Mouse (Mus musculus) gastrocnemius, postnatal 25 days (tissue): Measurements from ENCODE around the gene Ift43. TPM values are rescaled to one million over a fixed set of nuclear protein-coding genes. Genes with fewer than 3 reads are reported as not detected.

Experiments used
- DNase-seq: peaks from one replicate; pipeline ENCODE4 v3.0.0; 2022
- total RNA-seq, 2 experiments: library from RNA; stranded (reverse); gene quantifications; 1 replicate in 1 of 2; 2 replicates in 1 of 2; pipeline ENCODE4 v1.2.3; 2021

The Ift43 gene
- total RNA-seq, 2 experiments from 2014 or later: 7.8 to 9.5 TPM

- no peak for DNase-seq
Measured at GRCm38 (mm10) chr12:86129005-86129404, 46.7 kb downstream of the Ift43 start.

GRCm38 (mm10) chr12:86129696-86130095 lies 47.4 kb downstream of the Ift43 start:
- no peak for DNase-seq

DNA sequence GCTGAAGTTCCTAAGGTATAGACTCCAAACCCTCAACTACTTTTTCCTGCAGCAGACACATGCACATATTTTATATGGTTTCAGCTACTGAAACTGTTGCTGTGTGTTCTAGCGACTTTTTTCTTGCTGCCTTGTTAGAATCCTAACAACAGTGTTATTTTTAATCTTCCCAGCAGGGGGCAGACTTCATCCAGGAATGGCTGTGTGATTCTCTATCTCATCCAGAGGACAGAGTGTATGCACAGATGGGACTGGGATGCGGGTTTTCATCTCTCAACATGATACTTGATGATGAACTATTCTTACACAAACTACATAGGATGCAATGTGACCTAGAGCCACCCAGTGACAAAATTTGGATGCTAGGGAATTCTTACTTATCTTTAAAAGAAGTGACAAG lies 50.5 kb downstream of the Ift43 start:
- DNase-seq: no peak

- DNase-seq: no peak
Measured at GRCm38 (mm10) chr12:86135691-86136090, 53.4 kb downstream of the Ift43 start.

GRCm38 (mm10) chr12:86138696-86139095 lies 56.4 kb downstream of the Ift43 start:
- no peak for DNase-seq

DNA sequence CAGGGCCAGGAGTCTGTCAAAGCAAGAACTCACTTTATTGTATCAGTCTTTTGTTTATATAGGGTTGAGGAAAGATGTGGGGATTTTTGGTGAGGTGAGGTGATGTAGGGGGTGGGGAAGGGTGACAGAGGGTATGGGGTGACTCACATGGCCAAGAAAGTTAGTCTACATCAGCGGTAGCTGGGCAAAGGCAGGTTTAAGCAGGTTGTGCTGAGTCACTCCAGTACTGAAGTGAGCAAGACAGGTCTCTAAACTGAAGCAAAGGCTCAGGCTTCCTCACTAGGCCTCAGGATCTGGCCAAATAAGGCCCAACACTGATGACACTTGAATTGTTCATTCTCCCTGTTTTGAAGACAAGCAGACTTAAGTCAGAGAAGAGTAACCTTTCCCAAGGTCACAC lies 60.0 kb downstream of the Ift43 start:
- DNase-seq: no peak

DNA sequence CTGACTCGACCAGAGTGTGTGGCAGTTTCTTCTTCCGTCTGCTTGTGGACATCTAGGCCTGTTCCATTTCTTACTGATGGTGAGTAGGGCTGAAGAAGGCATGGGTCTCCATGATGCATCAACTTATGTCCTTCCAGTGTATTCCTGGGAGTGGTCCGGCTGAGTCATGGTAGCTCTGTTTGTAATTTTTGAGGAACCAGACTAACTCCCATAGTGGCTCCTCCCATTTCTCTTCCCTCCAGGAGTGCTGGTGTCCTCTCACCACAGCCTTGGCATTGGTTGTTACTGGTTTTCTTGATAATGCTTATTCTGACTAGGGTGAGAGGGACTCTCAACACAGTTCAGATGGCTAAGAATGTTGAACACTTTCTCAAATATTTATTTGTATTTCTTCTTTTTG lies 63.9 kb downstream of the Ift43 start:
- DNase-seq: no peak

- no peak for DNase-seq
Measured at GRCm38 (mm10) chr12:86148271-86148670, 65.9 kb downstream of the Ift43 start.

DNA sequence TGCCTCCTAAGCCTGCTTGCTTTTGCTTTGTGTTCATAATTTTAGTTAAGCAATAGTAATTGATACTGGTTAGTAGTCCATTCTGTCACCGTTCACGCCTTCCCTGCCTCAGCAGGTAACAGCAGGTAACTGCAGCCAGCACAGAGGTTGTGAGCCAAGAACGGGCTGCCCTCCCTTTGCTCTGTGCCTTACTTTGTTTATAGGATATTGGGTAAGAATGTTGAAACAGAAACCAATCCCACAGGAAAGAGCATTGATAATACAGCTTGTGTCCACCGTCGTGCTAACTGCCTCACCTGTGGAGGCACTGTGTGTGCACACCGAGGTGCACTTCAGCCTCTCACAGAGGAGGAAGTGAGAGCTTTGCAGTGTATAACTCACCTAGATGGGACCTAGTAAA lies 66.7 kb downstream of the Ift43 start:
- DNase-seq: no peak

DNA sequence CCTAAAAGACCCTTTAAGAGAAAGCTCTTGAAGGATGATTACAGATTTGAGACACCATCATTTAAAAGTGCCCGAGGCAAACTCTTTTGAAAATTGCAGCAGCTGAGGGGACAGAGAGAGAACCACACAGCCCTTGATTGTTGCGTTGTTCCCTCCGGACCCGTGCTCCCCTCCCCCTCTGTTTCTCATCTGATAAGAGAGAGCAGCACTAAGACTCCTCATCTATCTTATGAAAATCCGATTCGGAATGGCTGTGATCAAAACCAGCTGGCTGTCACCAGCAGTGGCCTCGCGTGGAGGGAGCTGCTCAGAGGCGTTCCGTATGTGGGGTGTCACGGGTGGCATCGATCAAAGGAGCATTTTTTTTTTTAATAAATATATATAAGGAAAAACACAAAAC lies 69.6 kb downstream of the Ift43 start:
- DNase-seq: no peak

DNA sequence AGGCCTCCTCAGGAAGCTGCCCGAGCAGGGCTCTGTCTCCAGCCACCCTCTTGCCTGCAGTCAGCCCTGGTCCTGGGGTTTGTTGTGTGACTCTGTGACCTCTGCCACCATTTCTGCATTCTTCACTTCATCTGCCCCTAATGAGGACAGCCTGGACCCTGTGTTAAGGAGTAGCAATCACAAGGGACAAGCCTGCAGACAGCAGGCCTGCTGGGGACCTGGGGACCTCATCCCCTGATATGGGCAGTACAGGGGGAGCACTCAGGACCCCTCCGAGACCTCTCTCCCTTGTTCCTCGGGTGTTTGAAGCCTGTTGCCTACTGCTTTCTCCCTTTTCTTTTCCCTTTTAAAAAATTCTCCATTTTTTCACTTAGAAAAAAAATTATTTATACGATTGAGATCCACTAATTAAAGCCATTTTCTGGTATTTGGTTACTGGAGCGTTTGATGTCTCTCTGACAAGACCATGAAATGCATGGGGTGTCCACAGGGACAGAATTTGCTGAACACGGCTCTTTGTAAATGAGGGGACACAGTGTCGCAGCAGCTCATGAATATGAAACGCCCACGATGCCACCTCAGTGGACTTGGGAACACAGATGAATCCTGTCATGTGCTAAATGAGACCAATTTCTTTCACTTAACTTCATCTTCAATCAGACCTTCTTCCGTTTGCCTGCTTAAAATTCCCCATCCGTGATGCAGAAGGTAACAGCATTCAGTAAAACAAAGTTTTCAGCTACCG lies 71.0 kb downstream of the Ift43 start:
- DNase-seq: no peak

GRCm38 (mm10) chr12:86155176-86155575 lies 72.8 kb downstream of the Ift43 start:
- no peak for DNase-seq

DNA sequence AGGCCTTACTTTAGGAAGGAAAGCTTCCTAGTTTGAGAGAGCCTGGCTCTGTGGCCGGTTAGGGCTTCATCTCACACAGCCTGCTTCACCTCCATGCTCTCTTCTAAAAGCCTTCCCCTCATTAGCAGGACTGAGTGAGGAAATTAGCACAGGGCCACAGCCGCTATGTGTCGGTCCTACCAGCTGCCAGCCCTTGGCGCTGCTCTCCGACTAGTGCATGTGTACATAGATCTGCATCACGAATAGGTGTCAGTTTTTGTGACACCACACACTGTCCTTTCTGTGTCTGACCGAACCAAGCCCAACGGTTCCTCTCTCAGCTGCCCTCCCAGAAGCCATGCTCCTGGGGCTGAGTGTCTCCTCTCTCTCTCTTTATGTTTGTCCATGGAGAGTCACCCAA lies 74.8 kb downstream of the Ift43 start:
- DNase-seq: no peak

GRCm38 (mm10) chr12:86157894-86158444 lies 75.6 kb downstream of the Ift43 start:
- peak; percentile 14 for DNase-seq

DNA sequence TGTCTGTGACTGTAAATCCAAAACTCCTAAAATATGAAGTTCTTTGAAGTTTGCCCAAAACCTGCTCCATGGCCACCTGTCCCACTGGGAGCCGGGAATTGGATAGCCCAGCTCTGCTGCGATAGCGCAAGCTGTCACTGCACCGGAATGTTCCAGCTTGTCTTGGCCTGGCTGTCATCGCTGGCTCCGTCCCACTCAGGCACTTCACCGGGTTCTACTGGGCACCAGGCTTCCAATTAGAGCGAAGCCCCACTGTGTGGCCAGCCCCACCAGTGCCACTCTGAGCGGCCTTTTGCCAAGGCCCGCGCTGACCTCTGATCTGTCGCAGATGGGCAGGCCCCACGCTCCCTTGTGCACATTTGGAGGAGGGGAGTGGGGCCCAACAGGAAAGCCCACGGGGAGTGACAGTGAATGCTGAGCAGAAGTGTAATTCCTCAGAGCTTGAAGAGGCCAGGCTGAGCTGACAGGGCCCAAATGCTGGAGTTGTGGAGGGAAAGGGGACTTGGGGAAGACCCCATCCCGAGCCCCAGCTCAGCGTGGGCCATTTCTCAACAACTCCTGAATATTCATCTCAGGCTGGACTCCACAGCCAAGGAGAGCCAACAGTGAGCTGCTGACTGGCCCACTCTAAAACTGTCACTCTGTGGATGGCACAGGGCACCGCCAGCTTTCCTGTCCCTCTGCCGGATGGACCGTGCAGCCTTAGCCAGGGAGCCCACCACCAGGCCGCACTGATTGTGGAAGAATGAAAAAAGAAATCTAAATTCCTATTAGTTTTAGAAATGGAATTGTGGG lies 76.5 kb downstream of the Ift43 start:
- peak; percentile 73 for DNase-seq

DNA sequence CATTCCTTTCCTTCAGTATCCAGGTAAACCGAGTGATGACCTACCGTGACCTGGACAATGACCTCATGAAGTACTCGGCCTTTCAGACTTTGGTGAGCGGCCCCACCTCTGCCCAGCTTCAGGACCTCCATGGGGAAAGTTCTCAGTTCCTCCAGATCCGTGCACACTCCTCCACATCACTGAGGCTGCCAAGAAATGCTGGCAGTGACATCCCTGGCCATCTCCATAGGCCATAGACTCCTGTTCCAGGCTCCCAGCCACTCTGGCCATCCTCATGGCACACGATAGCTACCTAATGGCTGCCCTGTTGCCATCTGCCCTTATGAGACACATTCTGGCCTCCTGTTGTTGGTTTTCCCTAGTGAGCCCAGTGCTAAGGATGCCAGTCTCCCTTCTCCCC lies 79.1 kb downstream of the Ift43 start:
- no peak for DNase-seq

DNA sequence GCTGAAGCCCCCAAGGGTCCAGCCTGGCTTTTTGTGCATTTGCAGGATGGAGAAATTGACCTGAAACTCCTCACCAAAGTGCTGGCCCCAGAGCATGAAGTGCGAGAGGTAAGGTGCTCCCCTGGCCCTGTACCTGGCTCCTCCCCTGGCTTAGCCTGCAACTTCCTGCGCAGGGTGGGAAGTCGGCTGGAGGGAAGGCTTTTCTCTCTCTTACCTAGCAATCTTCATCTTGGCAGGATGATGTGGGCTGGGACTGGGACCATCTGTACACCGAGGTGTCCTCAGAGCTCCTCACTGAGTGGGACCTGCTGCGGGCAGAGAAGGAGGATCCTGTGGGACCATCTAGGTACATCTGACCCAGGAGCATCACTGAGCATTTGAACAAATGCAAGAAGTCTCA lies 79.6 kb downstream of the Ift43 start:
- DNase-seq: no peak

DNA sequence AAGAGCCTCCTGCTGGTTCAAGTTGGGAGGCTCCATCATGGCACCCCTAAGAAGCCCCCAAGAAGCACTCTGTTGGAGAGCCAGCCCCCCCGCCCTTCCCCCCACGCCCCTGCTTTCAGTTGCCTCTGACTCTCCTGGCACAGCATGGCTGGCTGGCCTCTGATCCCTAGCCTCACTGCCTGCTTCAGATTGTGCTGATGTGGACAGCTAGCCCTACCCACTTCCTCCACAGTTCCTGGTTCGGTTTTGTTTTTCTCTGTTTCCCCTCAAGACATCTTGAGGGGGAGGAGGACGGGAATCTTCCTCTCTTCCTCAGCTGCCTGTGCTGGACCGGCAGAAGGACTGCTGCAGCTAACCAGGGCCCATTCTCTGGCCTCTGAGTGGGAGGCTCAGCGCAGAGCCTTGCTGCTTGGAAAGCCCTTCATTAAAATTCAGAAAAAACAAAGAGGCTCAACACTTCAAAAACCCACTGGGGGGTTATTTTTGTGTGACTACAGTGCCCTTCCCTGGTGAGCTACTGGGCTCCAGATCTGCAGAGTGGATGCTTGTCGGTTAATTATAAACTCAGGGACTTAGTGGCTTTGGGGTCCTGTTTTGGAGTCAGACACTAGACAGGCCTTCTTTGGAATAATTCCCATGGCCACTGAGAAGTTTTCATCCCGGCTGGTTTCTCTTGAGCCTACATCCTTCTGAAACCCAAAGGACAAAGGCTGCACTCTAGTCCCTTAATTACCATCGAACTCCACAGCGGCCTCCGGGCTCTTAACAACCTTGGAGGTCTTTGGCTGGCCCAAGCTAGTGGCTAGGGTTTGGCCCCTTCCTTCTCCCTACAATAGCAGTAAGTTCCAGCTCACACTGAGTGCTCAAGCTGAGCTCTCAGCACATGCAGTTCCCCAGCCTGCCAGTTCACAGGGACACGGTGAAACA lies 80.8 kb downstream of the Ift43 start:
- DNase-seq: peak; percentile 24

DNA sequence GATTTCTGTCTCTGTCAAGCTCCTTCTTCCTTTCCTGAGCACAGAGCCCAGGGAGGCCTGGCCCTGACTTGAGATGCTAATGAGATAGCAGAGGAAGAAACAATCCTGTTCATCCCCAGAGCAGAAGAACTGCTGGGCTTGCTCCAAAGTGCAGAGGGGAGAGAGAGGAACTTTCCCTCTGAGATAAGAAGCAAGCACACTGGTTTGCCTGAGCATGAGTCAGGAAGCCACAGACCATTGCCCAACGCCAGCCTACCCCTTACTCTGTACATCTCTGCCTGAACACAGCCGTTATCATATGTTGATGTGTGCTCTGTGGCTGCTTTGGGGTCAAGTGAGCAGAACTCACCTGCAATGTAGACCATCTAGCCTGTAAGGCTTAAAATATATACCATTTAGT lies 83.9 kb downstream of the Ift43 start:
- DNase-seq: no peak

- peak; percentile 77 for DNase-seq
Measured at GRCm38 (mm10) chr12:86167075-86167474, 84.7 kb downstream of the Ift43 start.

GRCm38 (mm10) chr12:86168712-86169111 lies 86.4 kb downstream of the Ift43 start:
- peak; percentile 24 for DNase-seq

GRCm38 (mm10) chr12:86169195-86169594 lies 86.9 kb downstream of the Ift43 start:
- DNase-seq: no peak
